Mouse (Mus musculus) heart, adult 18-20 months (tissue): ENCODE results near the gene Ntng1. TPM values are rescaled to one million over a fixed set of nuclear protein-coding genes. Genes with fewer than 3 reads are reported as not detected.

ENCODE experiments used
- DNase-seq, 2 experiments: peaks; one replicate each; pipeline ENCODE4 v3.0.0; 2021 to 2022; ENCODE audit warnings: mixed read lengths in 1 of 2
- long read RNA-seq, 2 experiments: library from polyadenylated mRNA; stranded (forward); transcript quantifications; one replicate each; pipeline ENCODE4 v2.0.0; 2021
- total RNA-seq, 2 experiments: library from RNA; stranded (reverse); gene quantifications; 2 replicates each; pipeline ENCODE4 v1.2.3; 2021

Ntng1 gene
- total RNA-seq, result under 1 TPM; 0.26 to 0.50 TPM
- long read RNA-seq, experiment 1, result 0 reads
- long read RNA-seq, experiment 2, result 0 reads

DNA sequence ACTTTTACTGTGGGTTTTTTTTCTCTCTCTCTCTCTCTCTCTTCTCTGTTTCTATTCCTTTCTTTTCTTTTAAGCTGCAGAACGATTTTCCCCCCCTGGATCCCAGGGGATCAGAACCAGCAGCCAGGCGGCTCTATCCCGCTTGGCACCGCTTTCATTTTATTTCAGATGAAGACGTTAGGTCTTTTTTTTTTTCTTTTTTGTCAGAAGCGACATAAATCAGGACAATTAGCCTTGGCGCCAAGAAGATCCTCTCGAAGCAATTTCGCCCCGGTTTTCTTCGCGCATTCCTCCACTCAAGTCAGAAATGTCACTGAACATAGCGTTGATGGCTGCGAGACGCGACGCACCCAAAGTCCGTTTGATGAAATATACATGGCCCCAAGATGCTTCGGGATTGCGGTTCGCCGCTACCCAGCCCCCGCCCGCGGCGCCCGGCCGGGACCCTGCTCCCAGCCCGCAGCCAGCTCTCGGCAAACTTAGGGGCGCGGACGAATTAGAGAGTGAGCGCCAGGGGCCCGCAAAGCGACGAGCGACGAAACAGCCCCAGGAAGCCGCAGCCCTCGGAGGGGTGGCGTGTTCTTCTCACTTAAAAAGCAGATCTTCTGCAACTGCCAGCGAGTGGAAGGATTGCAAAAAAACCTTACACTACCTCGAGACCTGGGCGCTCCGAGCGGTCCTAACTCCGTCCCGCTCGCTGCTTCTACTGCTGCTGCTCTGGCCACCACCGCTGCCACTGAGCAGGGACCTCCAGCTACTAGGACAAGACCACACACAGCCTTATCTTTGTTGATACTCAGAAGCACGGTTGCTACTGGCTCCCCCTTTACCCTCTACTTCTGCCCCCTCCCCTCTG is at the start of gene Ntng1:
TSS of gene Ntng1 (minus strand) at position 806 of the 856 bp plus-strand sequence.
- DNase-seq, result peak in 1 of 2 experiments; percentile 10

GRCm38 (mm10) chr3:110187401-110187948 is 43.7 kb upstream of the Ntng1 start:
- DNase-seq, result no peak

DNA sequence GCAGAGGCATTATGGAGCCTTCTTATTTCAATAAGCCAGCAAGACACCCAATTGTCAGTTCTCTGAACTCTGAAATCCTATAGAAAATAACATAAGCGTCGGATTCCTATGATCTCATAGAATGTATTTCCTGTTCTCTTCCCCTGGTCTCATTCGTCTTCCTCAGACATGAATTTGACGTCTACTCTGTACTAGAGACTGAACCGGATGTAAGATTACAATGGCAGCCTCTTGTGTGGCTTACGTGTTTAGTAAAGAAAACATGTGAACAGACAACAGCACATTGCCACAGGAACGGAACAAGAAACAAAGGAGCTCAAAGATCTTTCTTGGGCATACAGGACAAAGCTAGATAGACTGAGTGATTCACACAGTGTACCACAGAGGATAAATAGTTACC is 5.3 kb upstream of the Ntng1 start:
- DNase-seq, result no peak

- DNase-seq, result no peak
These were observed 667 bp upstream of the Ntng1 start for GRCm38 (mm10) chr3:110144301-110145055.

DNA sequence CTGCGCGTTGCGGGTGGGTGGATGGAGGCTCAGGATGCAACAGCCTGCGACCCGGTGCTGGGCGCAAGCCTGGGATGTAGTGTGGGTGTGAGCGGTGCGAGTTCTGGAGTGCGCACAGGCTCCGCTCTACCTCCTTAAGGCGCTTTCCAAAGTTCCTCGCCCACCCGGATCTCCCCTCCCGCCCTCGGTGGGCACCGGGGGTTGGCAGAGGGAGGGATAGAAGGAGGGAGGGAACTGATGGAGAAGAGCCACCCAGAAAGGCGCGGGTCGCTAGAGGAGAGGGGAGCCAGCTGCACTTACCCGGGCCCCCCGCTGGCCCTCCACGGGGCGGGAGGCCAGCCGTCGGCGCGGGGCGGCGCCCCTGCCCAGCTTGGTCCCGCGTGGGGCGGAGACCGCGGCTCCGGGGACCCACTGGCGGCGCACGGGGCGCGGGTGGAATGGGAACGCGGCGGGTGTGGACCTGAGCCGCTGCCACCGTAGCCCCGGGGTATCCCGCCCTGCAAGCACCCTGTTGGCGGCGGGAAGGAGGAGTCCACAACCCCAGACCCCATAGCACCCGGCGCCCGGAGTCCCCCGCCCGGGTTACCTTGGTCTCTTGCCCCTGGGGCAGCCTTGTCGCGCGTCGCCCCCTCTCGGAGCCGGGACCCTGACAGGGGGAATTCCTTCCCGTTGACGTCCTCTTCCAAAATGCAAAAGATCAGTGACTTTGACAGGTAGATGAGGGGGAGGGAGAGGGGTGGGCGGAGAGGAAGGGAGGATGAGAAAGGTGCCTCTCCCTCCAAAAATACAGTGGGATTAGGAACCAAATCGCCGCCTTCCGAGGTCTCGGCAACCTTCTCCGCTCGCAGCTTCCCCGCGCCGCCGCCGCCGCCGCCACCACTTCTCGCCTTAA is 1.3 kb downstream of the Ntng1 start:
- DNase-seq, result peak in 1 of 2 experiments; percentile 3

GRCm38 (mm10) chr3:110141351-110142302 is 2.2 kb downstream of the Ntng1 start:
- DNase-seq, result peak in 1 of 2 experiments; percentile 59

GRCm38 (mm10) chr3:110136115-110136514 is 7.7 kb downstream of the Ntng1 start:
- DNase-seq, result no peak

DNA sequence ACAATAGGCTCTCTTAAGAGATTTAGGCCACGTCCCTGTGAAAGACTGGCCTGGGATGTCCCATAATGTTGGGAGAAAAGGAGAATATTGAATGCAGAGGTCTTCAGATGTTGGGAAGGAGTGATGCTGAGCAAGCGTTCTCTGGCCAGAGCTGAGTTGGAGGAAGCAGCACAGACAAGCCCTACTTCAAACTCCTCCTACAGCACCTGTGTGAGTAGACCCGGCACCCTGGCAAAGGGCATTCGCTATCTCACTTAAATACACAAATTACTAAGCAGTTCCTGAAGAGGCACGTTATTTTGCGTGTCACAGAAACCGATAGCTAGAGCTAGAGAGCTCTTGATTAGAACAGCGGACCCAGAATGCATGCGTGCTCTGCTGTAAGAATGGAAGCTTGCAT is 10.7 kb downstream of the Ntng1 start:
- no peak for DNase-seq

DNA sequence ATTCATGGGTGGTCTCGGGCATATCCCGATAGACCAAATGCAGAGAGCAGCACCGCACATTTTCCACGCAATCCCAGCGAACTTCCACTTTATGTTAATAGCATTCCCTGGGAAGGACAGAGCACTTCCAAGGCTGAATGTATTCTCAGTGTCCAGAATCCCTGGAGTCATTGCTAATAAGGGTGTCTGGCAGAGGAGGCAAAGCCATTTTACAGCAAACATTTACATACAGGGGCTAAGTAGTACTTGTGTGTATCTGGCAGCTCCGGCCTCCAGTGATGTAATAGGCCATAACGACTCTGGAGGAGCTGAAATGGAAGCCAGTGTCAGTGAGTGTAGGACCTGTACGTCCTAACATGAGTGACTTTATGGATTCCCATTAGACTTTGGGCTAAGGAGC is 11.5 kb downstream of the Ntng1 start:
- no peak for DNase-seq

DNA sequence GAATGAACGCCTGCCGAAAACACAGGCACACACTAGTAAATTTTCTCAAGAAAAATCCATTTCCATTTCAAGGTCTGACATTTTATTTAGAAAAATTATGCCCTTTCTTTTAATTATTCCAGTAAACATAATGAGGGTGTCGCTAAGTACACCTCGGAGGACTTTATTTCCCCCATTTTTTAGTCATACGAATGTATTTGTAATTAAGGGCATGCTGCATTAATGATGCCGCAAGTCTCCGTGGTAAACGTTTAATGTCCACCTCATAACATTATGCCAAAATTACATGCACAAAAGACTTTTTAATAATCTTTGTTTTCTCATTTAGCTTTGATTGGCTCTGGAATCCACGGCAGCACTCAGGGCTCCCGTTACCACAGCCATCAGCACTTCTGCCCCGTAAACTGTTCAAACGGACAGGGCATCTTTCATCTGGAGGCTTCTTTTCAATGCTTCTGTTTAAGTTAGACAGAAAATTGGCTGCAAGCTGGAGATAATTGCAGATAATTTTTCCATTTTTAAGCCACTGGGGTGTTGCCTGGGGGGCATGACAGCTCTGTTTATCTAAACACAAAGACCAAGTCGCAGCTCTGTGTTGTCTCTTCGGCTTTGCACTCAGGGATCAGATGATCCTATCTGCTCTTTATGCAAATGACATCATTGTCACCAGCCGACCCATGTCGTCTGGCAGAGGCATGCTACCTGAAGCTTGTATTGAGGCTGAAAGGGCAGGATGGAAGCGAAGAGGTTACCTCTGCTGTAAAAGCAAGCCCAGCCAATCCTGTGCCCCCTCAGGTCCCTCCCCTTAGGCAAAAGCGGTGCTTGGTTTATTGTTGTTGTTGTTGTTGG is 12.5 kb downstream of the Ntng1 start:
- no peak for DNase-seq

DNA sequence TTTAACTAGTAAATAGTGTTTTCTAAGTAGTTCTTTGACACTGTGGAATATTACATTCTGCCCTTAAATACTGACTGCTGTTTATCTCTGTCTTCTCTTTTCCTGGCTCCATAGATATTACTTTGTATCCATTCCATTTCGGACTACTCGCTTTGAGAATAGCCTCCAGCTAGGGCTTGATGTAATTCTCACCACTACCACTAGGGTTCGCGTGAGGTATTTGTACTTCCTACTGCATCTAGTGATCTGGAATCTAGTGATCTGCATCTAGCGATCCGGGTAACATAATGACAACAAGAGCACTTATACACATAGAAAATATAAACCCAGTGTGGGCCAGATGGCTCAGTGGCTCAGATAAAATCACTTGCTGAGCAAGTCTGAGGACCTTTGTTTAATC is 14.2 kb downstream of the Ntng1 start:
- DNase-seq, result no peak

GRCm38 (mm10) chr3:110105982-110106381 is 37.8 kb downstream of the Ntng1 start:
- DNase-seq, result no peak

- no peak for DNase-seq
These were observed 49.4 kb downstream of the Ntng1 start for GRCm38 (mm10) chr3:110094407-110094806.

DNA sequence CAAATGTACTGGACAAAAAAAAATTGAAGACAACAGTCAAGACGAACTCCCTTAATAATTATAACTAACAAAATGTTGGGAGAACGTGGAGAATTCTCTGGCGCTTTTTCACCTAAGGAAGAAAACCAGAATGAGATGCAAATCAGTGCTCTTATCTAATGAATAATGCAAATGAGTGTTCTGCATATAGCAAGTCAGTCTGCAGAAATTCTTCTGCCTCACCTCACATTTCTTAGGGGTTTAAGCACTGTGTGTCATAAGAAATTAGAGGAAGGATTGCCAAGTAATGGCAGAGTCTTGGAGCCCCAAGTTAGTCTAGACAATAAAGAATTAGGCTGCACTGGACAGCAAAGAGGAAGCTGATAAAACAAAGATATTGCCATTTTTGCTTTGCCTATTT is 49.8 kb downstream of the Ntng1 start:
- no peak for DNase-seq

GRCm38 (mm10) chr3:110092521-110092920 is 51.3 kb downstream of the Ntng1 start:
- DNase-seq, result no peak

DNA sequence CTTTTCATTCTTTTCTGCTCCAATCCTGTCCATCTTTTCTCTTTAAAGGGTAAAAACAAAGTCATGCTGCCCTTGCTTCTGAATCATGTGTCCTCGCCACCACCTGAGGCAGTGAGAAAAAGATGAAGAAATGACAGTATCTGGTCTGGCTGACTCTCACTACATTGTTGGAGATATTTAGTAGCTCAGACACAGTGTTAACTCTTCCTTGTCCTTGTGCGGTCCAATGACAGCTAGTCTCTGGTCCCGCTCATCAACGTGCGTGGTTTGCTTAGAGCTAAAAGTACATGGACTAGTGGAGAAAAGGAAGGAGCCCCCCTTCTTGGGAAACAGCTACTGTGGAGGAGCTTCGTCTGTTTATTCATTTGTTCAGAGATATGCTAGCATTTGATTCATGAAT is 56.6 kb downstream of the Ntng1 start:
- no peak for DNase-seq

DNA sequence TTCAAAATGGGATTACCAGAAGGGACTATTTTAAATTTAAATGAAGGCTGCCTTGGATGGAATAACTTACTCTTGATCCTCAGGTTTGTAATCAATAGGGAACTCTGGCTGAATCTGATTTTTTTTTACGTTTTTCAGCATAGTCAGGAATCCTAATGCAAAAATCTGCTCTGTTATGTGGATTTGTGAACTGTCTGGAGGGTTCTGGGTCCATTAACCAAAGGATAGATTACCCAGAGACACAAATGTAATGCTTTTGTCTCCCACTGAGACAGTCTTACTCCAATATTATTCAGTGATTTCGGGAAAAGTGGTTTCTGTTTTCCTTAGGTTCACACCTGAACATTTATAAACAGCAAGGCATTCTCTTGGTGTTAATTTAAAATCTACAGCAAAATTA is 58.5 kb downstream of the Ntng1 start:
- DNase-seq, result no peak

GRCm38 (mm10) chr3:110064709-110065256 is 79.0 kb downstream of the Ntng1 start:
- DNase-seq, result no peak

DNA sequence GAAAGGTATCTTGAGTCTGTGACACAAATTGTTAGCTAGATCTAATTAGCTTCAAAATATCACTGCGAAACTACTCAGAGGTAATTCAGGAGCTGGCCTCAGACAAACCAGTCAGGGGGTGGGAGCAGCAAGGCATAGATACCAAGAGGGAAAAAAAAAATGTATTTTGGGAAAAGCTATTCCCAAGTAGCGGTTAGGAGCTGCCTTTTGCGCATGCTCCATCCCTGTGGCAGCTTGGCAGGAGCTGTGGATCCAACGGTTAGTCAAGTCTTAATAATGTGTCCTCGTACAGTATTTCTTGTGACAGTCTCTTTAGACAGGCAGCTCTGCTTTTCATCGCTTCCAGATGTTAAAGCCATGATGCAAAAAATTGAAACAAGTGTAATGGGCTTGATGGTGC is 87.9 kb downstream of the Ntng1 start:
- no peak for DNase-seq
